Mouse (Mus musculus) liver, embryonic 15.5 days (tissue): Measurements from ENCODE around the gene Fam222a. TPM values are rescaled to one million over a fixed set of nuclear protein-coding genes. Genes with fewer than 3 reads are reported as not detected.

Experiments used
- ATAC-seq: fragments of 200-750 bp; cut with Nextera tagmentation; 2 replicates; pipeline ENCODE4 v1.8.0; 2017; ENCODE audit warnings: moderate number of reproducible peaks, mild to moderate bottlenecking, moderate library complexity; ENCODE audit not compliant: insufficient read depth
- H3K27ac ChIP-seq: fragments of 300-500 bp; sonication (generic); replicated peaks from 2 replicates; pipeline ENCODE4 v1.5.1; 2015; ENCODE audit warnings: mild to moderate bottlenecking, inconsistent platforms
- H3K27me3 ChIP-seq: fragments of 300-500 bp; sonication (generic); 2 replicates; pipeline ENCODE4 v1.6.1; 2015; ENCODE audit warnings: mild to moderate bottlenecking, inconsistent platforms
- H3K36me3 ChIP-seq: fragments of 300-500 bp; sonication (generic); replicated peaks from 2 replicates; pipeline ENCODE4 v1.6.1; 2015; ENCODE audit warnings: moderate library complexity, mild to moderate bottlenecking, inconsistent platforms
- H3K4me1 ChIP-seq: fragments of 300-500 bp; sonication (generic); replicated peaks from 2 replicates; pipeline ENCODE4 v1.6.1; 2015; ENCODE audit warnings: inconsistent platforms
- H3K4me2 ChIP-seq: fragments of 300-500 bp; sonication (generic); 2 replicates; pipeline ENCODE4 v1.6.1; 2015; ENCODE audit warnings: moderate library complexity, mild to moderate bottlenecking, inconsistent platforms
- H3K4me3 ChIP-seq: fragments of 300-500 bp; sonication (generic); replicated peaks from 2 replicates; pipeline ENCODE4 v1.5.1; 2015; ENCODE audit warnings: mild to moderate bottlenecking, inconsistent platforms
- H3K9ac ChIP-seq: fragments of 300-500 bp; sonication (generic); 2 replicates; pipeline ENCODE4 v1.6.1; 2015; ENCODE audit warnings: moderate library complexity, mild to moderate bottlenecking, inconsistent platforms
- H3K9me3 ChIP-seq: fragments of 300-500 bp; sonication (generic); replicated peaks from 2 replicates; pipeline ENCODE4 v1.6.1; 2016; ENCODE audit warnings: inconsistent platforms
- WGBS: fragments of 180-500 bp; shearing (Covaris S2); methylation state at CpG from one replicate; pipeline ENCODE4 v1.1.7; 2015; ENCODE audit warnings: mixed read lengths; ENCODE audit not compliant: insufficient replicate concordance; 5-methylcytosine and 5-hydroxymethylcytosine counted together
- polyA plus RNA-seq: library from polyadenylated mRNA; unstranded; fragments of >200 nt; fragmentation: Nextera tagmentation; extraction: Ambion mirVana; gene quantifications from 2 replicates; pipeline ENCODE4 v1.2.1, GENCODE M21; 2015

The Fam222a gene
- polyA plus RNA-seq, 1 experiment from 2014 or later: 0.73 TPM

- 69% methylated on average over 9 of the region's 9 CpGs for WGBS
- Histone ChIP-seq H3K9ac (no peak overlapping the region), H3K27ac (no peak overlapping the region)
Measured at GRCm38 (mm10) chr5:114545076-114545475, 22.7 kb upstream of the Fam222a start.

GRCm38 (mm10) chr5:114548976-114549375 is 18.8 kb upstream of the Fam222a start:
- H3K36me3 ChIP-seq: no peaks in the 10 kb centered on the region
- H3K9me3 ChIP-seq: no peaks in the 10 kb centered on the region
- no peak overlapping the region for H3K4me2 ChIP-seq
- WGBS: 82% methylated on average over 10 of the region's 10 CpGs
- H3K27me3 ChIP-seq: no peaks in the 10 kb centered on the region
- ATAC-seq: no peak
- no peak overlapping the region for H3K9ac ChIP-seq
- peaks cover 20% of the 10 kb centered on the region; the same call in 1 of the 2 replicates for H3K4me1 ChIP-seq
- H3K4me3 ChIP-seq: no peak overlapping the region
- no peak overlapping the region for H3K27ac ChIP-seq

More at GRCm38 (mm10) chr5:114545076-114545475, 22.7 kb upstream of the Fam222a start:
- no peaks in the 10 kb centered on the region for H3K36me3 ChIP-seq
- H3K4me2 ChIP-seq: no peak overlapping the region
- H3K4me3 ChIP-seq: no peak overlapping the region
- no peaks in the 10 kb centered on the region for H3K9me3 ChIP-seq
- ATAC-seq: no peak
- no peaks in the 10 kb centered on the region for H3K4me1 ChIP-seq
- no peaks in the 10 kb centered on the region for H3K27me3 ChIP-seq

- H3K36me3 ChIP-seq: no peaks in the 10 kb centered on the region
- H3K27ac ChIP-seq: no peak overlapping the region
- peaks cover 20% of the 10 kb centered on the region; the same call in 1 of the 2 replicates for H3K4me1 ChIP-seq
- WGBS: 53% methylated on average over 3 of the region's 3 CpGs
- no peak overlapping the region for H3K4me3 ChIP-seq
- no peak overlapping the region for H3K4me2 ChIP-seq
- no peak overlapping the region for H3K9ac ChIP-seq
- no peaks in the 10 kb centered on the region for H3K9me3 ChIP-seq
- no peak for ATAC-seq
- no peaks in the 10 kb centered on the region for H3K27me3 ChIP-seq
Measured at GRCm38 (mm10) chr5:114549770-114550169, 18.0 kb upstream of the Fam222a start.

GRCm38 (mm10) chr5:114550431-114550830 is 17.4 kb upstream of the Fam222a start:
- Histone ChIP-seq H3K9ac (no peak overlapping the region), H3K4me3 (no peak overlapping the region), H3K27ac (no peak overlapping the region), H3K36me3 (no peaks in the 10 kb centered on the region), H3K4me1 (peaks cover 20% of the 10 kb centered on the region; the same call in 1 of the 2 replicates), H3K27me3 (no peaks in the 10 kb centered on the region), H3K4me2 (no peak overlapping the region), H3K9me3 (no peaks in the 10 kb centered on the region)
- no peak for ATAC-seq
- WGBS: 49% methylated on average over 7 of the region's 7 CpGs

DNA sequence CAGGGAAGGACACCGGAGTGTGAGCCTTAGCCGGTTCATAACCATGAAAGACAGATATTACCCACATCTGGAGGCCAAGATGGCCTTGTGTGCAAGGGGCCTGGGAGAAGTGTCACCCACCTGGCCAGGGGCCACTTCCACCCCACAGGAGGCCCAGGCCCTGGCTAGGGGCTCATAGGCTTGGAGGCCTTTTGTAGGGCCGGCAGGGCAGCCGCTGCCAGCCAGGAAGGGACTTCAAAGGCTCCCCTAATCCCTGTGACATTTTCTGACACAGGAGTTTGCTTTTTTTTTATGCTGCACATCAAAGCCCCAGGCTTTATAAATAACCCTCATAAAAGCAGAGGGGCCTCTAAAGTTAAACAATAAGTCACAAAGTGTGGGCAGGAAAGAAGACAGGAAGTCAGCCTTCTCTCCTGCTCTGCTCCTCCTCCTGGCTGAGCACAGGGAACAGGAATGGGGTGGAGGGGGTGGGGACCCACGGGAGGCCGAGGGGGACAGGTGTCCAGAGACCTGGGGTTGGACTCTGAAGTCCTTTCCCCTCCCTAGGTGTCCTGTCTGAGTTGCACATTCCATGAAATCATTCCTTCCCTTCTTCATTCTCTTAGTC is 16.8 kb upstream of the Fam222a start:
- Histone ChIP-seq H3K9ac (no peak overlapping the region), H3K4me1 (peaks cover 20% of the 10 kb centered on the region; the same call in 1 of the 2 replicates), H3K36me3 (no peaks in the 10 kb centered on the region), H3K27me3 (no peaks in the 10 kb centered on the region), H3K9me3 (no peaks in the 10 kb centered on the region), H3K27ac (no peak overlapping the region), H3K4me3 (no peak overlapping the region), H3K4me2 (no peak overlapping the region)
- no peak for ATAC-seq
- 27% methylated on average over 6 of the region's 6 CpGs for WGBS

DNA sequence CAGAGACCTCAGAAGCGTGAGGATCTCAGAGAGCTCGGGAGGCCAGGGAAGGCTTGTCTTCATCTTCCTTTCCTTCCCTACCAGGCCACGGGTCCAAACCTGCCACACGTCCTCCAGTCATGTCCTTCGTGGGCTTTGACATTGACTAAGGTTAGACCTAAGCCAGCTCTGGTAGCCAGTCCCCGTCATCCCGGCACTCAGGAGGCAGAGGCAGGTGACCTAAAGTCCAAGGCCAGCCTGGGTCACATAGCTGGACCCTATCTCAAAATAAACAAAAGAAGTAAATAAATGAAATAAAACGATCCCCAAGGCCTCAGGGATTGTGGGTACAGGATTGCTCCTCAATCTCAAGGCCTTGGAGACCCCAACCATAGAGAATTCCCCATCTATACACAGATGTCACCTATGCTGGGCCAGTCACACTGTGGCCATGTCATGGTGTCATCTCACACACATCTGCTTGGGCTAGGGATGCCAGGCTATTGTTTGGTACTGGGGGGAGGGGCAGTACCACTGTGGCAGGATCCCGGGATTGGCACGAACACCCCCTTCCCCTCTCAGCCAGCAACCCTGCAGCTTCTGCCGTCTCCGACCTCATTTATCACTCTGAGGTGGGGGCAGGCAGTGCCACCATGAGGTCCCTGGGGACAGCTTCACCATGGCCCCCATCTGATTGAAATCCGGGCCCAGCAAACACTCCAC is 15.2 kb upstream of the Fam222a start:
- no peak overlapping the region for H3K4me3 ChIP-seq
- H3K27me3 ChIP-seq: no peaks in the 10 kb centered on the region
- no peak overlapping the region for H3K9ac ChIP-seq
- peaks cover 22% of the 10 kb centered on the region; the same call in 1 of the 2 replicates for H3K4me1 ChIP-seq
- H3K36me3 ChIP-seq: no peaks in the 10 kb centered on the region
- WGBS: 43% methylated on average over 13 of the region's 13 CpGs
- no peak overlapping the region for H3K27ac ChIP-seq
- no peak for ATAC-seq
- no peak overlapping the region for H3K4me2 ChIP-seq
- H3K9me3 ChIP-seq: no peaks in the 10 kb centered on the region

DNA sequence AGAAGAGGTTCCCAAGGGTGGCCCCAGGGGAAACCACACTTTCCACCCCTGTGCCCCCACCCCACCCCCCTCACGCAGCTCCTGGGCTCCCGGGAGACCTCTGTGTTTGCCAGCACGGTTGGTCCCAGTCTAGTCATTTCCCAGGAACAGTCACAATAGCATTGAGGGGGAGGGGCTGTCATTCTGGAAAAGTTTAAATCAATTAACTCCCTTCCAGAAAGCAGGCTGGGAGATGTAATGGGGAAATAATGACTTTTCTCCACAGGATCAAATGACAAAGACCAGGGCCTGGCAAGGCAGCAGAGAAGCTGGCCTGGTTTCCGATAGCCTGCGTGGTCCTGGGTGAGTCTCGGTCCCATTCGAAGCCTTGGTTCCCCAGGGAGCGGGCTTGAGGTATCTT is 14.1 kb upstream of the Fam222a start:
- ATAC-seq: no peak
- 44% methylated on average over 8 of the region's 8 CpGs for WGBS
- Histone ChIP-seq H3K9ac (no peak overlapping the region), H3K27me3 (no peaks in the 10 kb centered on the region), H3K9me3 (no peaks in the 10 kb centered on the region), H3K4me3 (no peak overlapping the region), H3K36me3 (no peaks in the 10 kb centered on the region), H3K27ac (no peak overlapping the region), H3K4me2 (no peak overlapping the region), H3K4me1 (peaks cover 25% of the 10 kb centered on the region)

DNA sequence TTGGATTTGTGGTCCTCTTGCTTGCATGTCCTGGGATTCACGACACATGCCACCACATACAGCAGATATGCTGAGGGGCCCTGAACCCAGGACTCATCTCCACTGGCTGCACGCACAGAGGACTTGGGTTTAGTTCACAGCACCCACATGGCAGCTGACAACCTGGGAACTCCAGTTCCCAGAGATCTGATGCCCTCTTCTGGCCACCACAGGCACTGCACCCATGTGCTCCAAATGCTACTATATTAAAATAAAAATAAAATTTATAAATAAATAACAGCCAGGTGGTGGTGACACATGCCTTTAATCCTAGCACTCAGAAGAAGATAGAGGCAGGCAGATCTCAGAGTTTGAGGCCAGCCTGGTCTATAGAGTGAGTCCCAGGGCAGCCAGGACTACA is 12.4 kb upstream of the Fam222a start:
- no peak for ATAC-seq
- Histone ChIP-seq H3K9ac (no peak overlapping the region), H3K4me2 (no peak overlapping the region), H3K4me1 (peaks cover 28% of the 10 kb centered on the region), H3K4me3 (no peak overlapping the region), H3K27me3 (no peaks in the 10 kb centered on the region), H3K9me3 (no peaks in the 10 kb centered on the region), H3K36me3 (no peaks in the 10 kb centered on the region), H3K27ac (no peak overlapping the region)
- WGBS: 63% methylated on average over 2 of the region's 2 CpGs

GRCm38 (mm10) chr5:114556109-114556508 is 11.7 kb upstream of the Fam222a start:
- Histone ChIP-seq H3K9me3 (no peaks in the 10 kb centered on the region), H3K36me3 (no peaks in the 10 kb centered on the region), H3K4me1 (peaks cover 24% of the 10 kb centered on the region), H3K9ac (no peak overlapping the region), H3K27me3 (no peaks in the 10 kb centered on the region), H3K4me3 (no peak overlapping the region), H3K27ac (no peak overlapping the region), H3K4me2 (no peak overlapping the region)
- no peak for ATAC-seq
- 36% methylated on average over 11 of the region's 11 CpGs for WGBS

GRCm38 (mm10) chr5:114557765-114558731 is 9.8 kb upstream of the Fam222a start:
- Histone ChIP-seq H3K4me1 (peaks cover 15% of the 10 kb centered on the region), H3K36me3 (no peaks in the 10 kb centered on the region), H3K27ac (peak overlapping the region; percentile 76), H3K27me3 (no peaks in the 10 kb centered on the region), H3K4me3 (no peak overlapping the region), H3K4me2 (no peak overlapping the region; the same call in 1 of the 2 replicates), H3K9me3 (no peaks in the 10 kb centered on the region), H3K9ac (no peak overlapping the region)
- 56% methylated on average over 20 of the region's 20 CpGs for WGBS
- ATAC-seq: peak; percentile 84

GRCm38 (mm10) chr5:114560533-114560936 is 7.3 kb upstream of the Fam222a start:
- 10% methylated on average over 9 of the region's 9 CpGs for WGBS
- Histone ChIP-seq H3K4me1 (peaks cover 15% of the 10 kb centered on the region), H3K4me3 (no peak overlapping the region), H3K27ac (no peak overlapping the region), H3K9me3 (no peaks in the 10 kb centered on the region), H3K9ac (no peak overlapping the region), H3K36me3 (no peaks in the 10 kb centered on the region), H3K4me2 (peak overlapping the region; percentile 35), H3K27me3 (peaks cover 11% of the 10 kb centered on the region; the same call in 1 of the 2 replicates)
- ATAC-seq: peak; percentile 30
